Mouse (Mus musculus): ENCODE measurements at regions not wholly inside any gene's neighbourhood (a gene's known extent, or its start where the extent isn't known, plus 50 kb on each side); places are given as distances from the start of the nearest gene placed in this dataset.

DNA sequence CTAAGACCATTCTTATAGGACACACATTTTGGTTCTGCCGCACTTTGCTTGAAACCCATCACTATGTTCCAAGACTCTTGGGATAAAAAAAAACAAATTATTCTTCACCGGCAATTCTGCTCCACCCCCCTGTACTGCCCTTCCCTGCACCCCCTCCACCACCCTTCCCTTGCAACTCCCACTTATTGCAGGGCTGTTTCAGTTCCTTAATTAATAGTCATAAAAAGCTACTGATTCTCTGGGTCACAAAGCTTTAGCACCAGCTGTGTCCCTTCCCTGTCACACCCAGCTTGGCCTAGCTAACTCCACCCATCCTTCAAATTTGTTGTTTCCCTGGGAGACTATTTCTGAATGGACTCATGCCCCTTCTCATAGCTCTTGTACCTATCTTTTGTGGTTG lies 687.4 kb downstream of the Gm826 start:
- no peak for DNase-seq (ENCODE audit: low spot score in 2 of 2)

GRCm38 (mm10) chr2:159652243-159652642 lies 681.7 kb downstream of the Gm826 start:
- no peak for DNase-seq (ENCODE audit: low spot score in 2 of 2)

- DNase-seq (ENCODE audit: low spot score in 2 of 2), result no peak
Measured at GRCm38 (mm10) chr2:159676845-159677244, 657.1 kb downstream of the Gm826 start.

DNA sequence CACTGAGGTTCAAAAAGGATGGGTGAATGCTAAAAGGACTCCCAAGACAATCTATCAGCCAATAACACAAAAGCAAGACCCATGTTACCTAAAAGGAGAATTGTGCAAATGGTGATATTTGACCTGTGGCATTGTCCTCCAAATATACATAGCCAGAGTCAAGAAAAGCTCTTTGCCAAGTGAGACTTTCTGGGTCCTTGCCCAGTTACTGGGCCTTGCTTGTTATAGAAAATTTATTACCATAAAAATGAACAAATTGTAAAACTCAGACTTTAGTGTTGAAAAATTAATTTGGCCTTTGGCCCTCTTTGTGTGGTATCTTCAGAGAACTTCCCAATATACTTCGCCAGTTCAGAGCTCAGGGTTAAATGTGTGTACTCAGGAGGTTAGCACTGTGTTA lies 653.3 kb downstream of the Gm826 start:
- no peak for DNase-seq (ENCODE audit: low spot score in 2 of 2)

- no peak for DNase-seq (ENCODE audit: low spot score in 2 of 2)
Measured at GRCm38 (mm10) chr2:159703100-159703499, 630.9 kb downstream of the Gm826 start.

DNA sequence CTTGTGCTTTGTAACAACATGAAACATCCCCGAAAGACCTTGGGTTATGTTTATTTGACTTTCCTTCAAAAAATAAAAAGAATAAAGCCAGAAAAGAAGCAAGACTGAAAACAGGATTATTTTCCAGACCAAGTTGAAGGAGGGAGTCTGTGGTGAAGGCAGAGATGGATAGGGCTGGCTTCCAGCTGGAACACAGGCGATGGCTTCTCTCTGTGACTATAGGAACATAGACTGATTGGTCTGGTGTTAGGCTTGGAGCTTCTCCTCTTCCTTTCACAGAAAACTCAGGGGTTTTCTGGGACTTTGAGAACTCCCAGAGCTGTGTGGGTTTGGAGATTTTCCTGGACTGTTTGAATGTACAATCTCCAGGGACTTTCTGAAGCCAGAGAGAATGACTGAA lies 625.8 kb downstream of the Gm826 start:
- no peak for DNase-seq (ENCODE audit: low spot score in 2 of 2)

DNA sequence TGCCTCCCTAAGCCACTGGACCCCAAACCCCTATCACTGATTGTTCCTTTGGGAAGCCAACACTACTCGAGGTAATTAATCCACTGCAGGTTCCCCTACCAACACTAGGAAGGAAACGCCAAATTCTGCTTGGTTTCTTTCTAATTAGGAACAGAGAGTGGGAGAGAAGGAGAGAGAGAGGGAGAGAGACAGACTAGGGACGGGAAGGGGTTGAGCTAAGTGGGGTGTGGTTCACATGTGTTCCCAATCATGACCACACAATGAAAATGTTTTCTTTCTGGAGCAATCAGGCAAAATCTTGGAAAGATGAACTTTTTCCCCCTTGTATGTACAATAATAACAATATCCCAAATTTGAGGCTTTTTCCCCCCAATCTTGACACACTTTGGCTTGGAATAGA lies 619.3 kb downstream of the Gm826 start:
- DNase-seq (ENCODE audit: low spot score in 2 of 2), result no peak

DNA sequence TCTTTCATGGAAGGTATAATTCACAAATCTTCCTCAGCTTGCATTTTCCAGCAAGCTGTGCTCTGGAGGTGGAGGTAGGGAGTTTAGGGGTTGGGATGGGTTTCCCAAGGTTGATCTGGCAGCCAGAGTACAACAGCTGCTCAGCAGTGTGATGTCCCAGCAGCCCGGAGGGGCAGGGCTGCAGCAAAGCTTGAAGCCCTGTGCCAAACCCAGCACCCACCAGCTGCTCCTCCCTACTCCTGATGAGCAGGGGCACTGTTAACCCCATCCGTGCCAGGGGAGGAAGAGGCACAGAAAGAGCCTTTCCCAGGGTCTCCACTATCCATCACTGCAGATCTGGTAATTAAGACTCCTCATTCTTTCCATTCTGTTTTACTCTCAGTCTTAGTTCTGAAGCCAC lies 615.2 kb downstream of the Gm826 start:
- DNase-seq (ENCODE audit: low spot score in 2 of 2), result no peak

DNA sequence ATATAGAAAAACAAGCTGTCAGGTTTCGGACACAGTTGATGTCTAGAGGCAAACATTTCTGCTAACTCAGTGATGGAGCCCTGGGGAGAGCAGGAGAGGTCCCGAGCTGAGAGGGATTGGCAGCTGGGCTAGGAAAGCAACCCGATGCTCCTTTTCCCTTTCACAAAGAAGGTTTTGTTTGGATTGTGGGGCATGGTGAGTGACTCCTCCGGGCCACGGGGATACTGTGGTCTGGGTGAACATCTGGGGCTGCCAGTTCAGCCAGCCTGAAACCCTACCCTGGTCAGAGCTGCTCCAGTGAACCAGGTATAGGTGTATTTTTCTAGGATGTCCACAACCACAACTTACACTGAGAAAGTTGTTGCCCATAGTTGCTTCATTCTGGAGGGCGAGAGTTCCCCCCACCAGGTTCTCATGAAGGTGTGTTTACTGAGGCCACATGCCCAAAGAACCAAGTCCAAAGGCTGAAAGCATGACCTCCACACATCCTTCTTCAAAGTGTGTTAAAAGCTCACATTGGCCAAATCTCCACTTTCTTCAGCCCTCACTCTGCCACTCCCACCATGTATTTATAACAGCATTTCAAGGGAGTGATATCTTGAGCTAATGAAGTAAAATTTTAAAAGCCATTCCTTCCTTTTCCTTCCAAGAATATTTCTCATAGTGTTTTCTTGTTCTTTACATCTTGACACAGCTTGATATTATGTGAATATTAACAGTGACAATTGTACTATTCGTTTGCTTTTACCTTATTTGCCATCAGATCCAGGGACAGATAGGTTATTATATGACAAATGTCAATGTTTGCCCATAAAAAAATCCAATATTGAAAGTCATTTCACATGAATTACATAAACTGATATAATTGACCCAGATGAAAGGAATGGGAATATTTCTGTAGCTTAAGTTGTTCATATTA lies 608.5 kb downstream of the Gm826 start:
- DNase-seq (ENCODE audit: low spot score in 2 of 2), result no peak

DNA sequence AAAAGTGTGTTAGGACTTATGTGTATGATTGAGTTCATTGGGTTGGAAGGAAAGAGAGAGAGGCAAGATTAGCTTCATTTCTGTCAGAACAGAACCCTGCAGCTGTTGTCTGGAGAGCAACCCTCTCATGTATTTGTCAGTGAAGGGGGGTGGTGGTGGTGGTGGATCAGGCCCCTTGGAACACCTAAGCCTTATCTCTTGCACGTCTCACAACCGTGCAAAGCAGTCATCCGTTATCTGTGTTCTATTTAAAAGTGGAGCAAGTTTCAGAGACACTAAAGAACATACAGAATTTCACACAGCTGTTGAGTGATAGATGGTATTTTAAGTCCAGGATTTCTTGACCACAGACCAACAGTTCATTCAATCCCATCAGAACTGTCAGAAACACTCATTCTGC lies 604.7 kb downstream of the Gm826 start:
- no peak for DNase-seq (ENCODE audit: low spot score in 2 of 2)

- no peak for DNase-seq (ENCODE audit: low spot score in 2 of 2)
Measured at GRCm38 (mm10) chr2:159730221-159730620, 603.7 kb downstream of the Gm826 start.

- DNase-seq (ENCODE audit: low spot score in 2 of 2), result no peak
Measured at GRCm38 (mm10) chr2:159731305-159731704, 602.7 kb downstream of the Gm826 start.

- no peak for DNase-seq (ENCODE audit: low spot score in 2 of 2)
Measured at GRCm38 (mm10) chr2:159732413-159732812, 601.5 kb downstream of the Gm826 start.

GRCm38 (mm10) chr2:159734576-159734975 lies 599.4 kb downstream of the Gm826 start:
- no peak for DNase-seq (ENCODE audit: low spot score in 2 of 2)

DNA sequence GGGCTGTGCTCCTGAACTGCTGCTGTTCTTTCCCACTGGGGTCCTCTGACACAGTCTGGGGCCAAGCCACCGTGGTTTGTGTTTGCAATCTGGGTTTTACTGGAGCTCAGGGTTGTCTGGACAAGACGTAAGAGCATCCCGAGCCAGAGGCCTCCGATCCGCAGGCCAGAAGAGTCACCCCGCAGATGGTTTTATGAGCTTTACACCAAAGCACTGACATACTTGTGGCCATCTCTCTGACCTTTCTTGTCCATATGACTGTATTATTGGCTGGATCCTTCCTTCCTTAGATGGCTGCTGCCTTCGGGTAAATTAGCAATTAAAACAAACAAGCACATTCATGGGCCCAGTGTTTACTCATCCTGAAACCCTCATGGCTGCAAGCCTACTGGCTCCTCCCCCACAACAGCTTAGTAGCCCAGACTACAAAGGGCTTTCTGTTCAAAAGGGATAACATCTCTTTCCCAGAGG lies 578.4 kb downstream of the Gm826 start:
- DNase-seq (ENCODE audit: low spot score in 2 of 2), result no peak

DNA sequence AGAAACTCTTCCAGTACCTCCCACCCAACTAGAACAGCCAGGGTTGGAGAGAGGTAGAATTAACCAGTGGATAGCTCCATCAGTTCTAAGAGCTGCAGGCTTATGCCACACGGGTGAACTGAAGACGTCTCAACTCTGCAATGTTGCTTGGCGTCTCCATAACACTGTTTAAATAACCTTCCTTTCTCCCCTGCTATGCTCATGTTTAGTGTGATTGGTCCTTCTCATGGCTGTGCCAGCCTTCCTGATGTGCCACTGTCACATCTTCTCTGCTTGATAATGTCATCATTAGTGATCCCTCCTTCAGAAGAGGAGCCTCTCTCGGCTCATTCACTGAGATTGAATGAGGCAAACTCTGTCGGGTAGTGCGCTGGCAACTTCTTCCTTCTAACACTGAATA lies 573.2 kb downstream of the Gm826 start:
- DNase-seq (ENCODE audit: low spot score in 2 of 2), result no peak

- DNase-seq (ENCODE audit: low spot score in 2 of 2), result no peak
Measured at GRCm38 (mm10) chr2:159763115-159763514, 570.8 kb downstream of the Gm826 start.
